Mouse (Mus musculus): ENCODE measurements around the gene Arhgef16.

- TF ChIP-seq POLR2A (IDR thresholded peaks at IDR 0.05; ENCODE audit: low read depth, low read length): no peak
- TF ChIP-seq CTCF (conservative IDR thresholded peaks at IDR 0.05 in 1 of 2, IDR thresholded peaks at IDR 0.05 in 1 of 2; ENCODE audit: low read depth in 2 of 2, low read length in 2 of 2): no peak
- TF ChIP-seq CHD2 (IDR thresholded peaks at IDR 0.05; ENCODE audit: low read length): no peak
- no peak for TF ChIP-seq ELF1 (IDR thresholded peaks at IDR 0.05; ENCODE audit: low read depth, low read length)
These were observed 34.0 kb downstream of the Arhgef16 start for GRCm38 (mm10) chr4:154267511-154267910.
